Mouse (Mus musculus) embryonic facial prominence, embryonic 15.5 days (tissue): ENCODE results near the gene Gm20837. TPM values are rescaled to one million over a fixed set of nuclear protein-coding genes. Genes with fewer than 3 reads are reported as not detected.
"Not testable (repeated sequence)": the region's sequence is repeated elsewhere in the genome, so short reads cannot be mapped to it uniquely, and the experiment has no call there.

Source experiments
- ATAC-seq: fragments of 200-750 bp; cut with Nextera tagmentation; 2 replicates; pipeline ENCODE4 v1.8.0; 2017; ENCODE audit warnings: low read depth, moderate TSS enrichment; ENCODE audit not compliant: insufficient number of reproducible peaks, low FRiP score, low TSS enrichment
- H3K27ac ChIP-seq: fragments of 300-500 bp; sonication (generic); replicated peaks from 2 replicates; pipeline ENCODE4 v1.5.1; 2015; ENCODE audit warnings: mild to moderate bottlenecking, inconsistent platforms
- H3K27me3 ChIP-seq: fragments of 300-500 bp; sonication (generic); 2 replicates; pipeline ENCODE4 v1.6.1; 2015; ENCODE audit warnings: inconsistent platforms
- H3K36me3 ChIP-seq: fragments of 300-500 bp; sonication (generic); 2 replicates; pipeline ENCODE4 v1.6.1; 2015; ENCODE audit warnings: mild to moderate bottlenecking, inconsistent platforms
- H3K4me1 ChIP-seq: fragments of 300-500 bp; sonication (generic); 2 replicates; pipeline ENCODE4 v1.6.1; 2015; ENCODE audit warnings: inconsistent platforms
- H3K4me2 ChIP-seq: fragments of 300-500 bp; sonication (generic); replicated peaks from 2 replicates; pipeline ENCODE4 v1.6.1; 2015; ENCODE audit warnings: mild to moderate bottlenecking, inconsistent platforms
- H3K4me3 ChIP-seq: fragments of 300-500 bp; sonication (generic); replicated peaks from 2 replicates; pipeline ENCODE4 v1.5.1; 2015; ENCODE audit warnings: mild to moderate bottlenecking, inconsistent platforms
- H3K9ac ChIP-seq: fragments of 300-500 bp; sonication (generic); 2 replicates; pipeline ENCODE4 v1.6.1; 2015; ENCODE audit warnings: inconsistent platforms
- H3K9me3 ChIP-seq: fragments of 300-500 bp; sonication (generic); replicated peaks from 2 replicates; pipeline ENCODE4 v1.6.1; 2016; ENCODE audit warnings: inconsistent platforms
- WGBS: fragments of 180-500 bp; shearing (Covaris S2); methylation state at CpG from one replicate; pipeline ENCODE4 v1.1.7; 2015; 5-methylcytosine and 5-hydroxymethylcytosine counted together
- polyA plus RNA-seq: library from polyadenylated mRNA; unstranded; fragments of >200 nt; fragmentation: Nextera tagmentation; extraction: Ambion mirVana; gene quantifications from 2 replicates; pipeline ENCODE4 v1.2.1, GENCODE M21; 2015

Gene Gm20837
- polyA plus RNA-seq, result not detected in 2 replicates

- not testable (repeated sequence) for H3K9ac ChIP-seq, H3K36me3 ChIP-seq, H3K4me2 ChIP-seq, H3K4me3 ChIP-seq, H3K27ac ChIP-seq, ATAC-seq, H3K27me3 ChIP-seq, H3K9me3 ChIP-seq, H3K4me1 ChIP-seq
- no CpG with 5 or more reads among the region's 7 CpGs for WGBS
These were observed at the start of gene Gm20837 for GRCm38 (mm10) chrY:90400948-90401347. Gene Gm20837 (plus strand): TSS chrY:90401248.
